Mouse (Mus musculus) liver, embryonic 16.5 days (tissue): ENCODE results near the gene Sntb2. TPM values are rescaled to one million over a fixed set of nuclear protein-coding genes. Genes with fewer than 3 reads are reported as not detected.
A peak's percentile ranks its signal among the peaks of the same experiment; 100 is the strongest.

Experiments used
- ATAC-seq: fragments of 200-750 bp; cut with Nextera tagmentation; 2 replicates; pipeline ENCODE4 v1.8.0; 2017; ENCODE audit warnings: low read depth, mild to moderate bottlenecking, moderate number of reproducible peaks, moderate library complexity
- H3K27ac ChIP-seq: fragments of 300-500 bp; sonication (generic); 2 replicates; pipeline ENCODE4 v1.5.1; 2014; ENCODE audit warnings: mild to moderate bottlenecking, low read length
- H3K27me3 ChIP-seq: fragments of 300-500 bp; sonication (generic); 2 replicates; pipeline ENCODE4 v1.6.1; 2014; ENCODE audit warnings: low read depth, low read length, mixed read lengths; ENCODE audit not compliant: control insufficient read depth, insufficient read depth
- H3K36me3 ChIP-seq: fragments of 300-500 bp; sonication (generic); 2 replicates; pipeline ENCODE4 v1.6.1; 2014; ENCODE audit warnings: mild to moderate bottlenecking; ENCODE audit not compliant: control insufficient read depth, insufficient read depth
- H3K4me1 ChIP-seq: fragments of 300-500 bp; sonication (generic); 2 replicates; pipeline ENCODE4 v1.6.1; 2014; ENCODE audit warnings: low read depth, low read length, mixed read lengths; ENCODE audit not compliant: control insufficient read depth
- H3K4me2 ChIP-seq: fragments of 300-500 bp; sonication (generic); 2 replicates; pipeline ENCODE4 v1.6.1; 2014; ENCODE audit warnings: low read depth, low read length, mixed read lengths
- H3K4me3 ChIP-seq: fragments of 300-500 bp; sonication (generic); 2 replicates; pipeline ENCODE4 v1.5.1; 2014; ENCODE audit warnings: low read depth, mild to moderate bottlenecking, low read length
- H3K9ac ChIP-seq: fragments of 300-500 bp; sonication (generic); 2 replicates; pipeline ENCODE4 v1.6.1; 2014; ENCODE audit warnings: low read depth, low read length
- H3K9me3 ChIP-seq: fragments of 300-500 bp; sonication (generic); replicated peaks from 2 replicates; pipeline ENCODE4 v1.6.1; 2016; ENCODE audit warnings: low read length; ENCODE audit not compliant: control insufficient read depth
- WGBS: fragments of 180-500 bp; shearing (Covaris S2); extraction: QIAGEN DNeasy Blood & Tissue Kit; methylation state at CpG from one replicate; pipeline ENCODE4 v1.1.7; 2014; ENCODE audit not compliant: insufficient replicate concordance; 5-methylcytosine and 5-hydroxymethylcytosine counted together
- polyA plus RNA-seq: library from polyadenylated mRNA; unstranded; fragments of >200 nt; fragmentation: Nextera tagmentation; extraction: Ambion mirVana; gene quantifications from 2 replicates; pipeline ENCODE4 v1.2.1, GENCODE M21; 2015

The Sntb2 gene
- polyA plus RNA-seq, 1 experiment from 2014 or later, result 1.3 TPM

DNA sequence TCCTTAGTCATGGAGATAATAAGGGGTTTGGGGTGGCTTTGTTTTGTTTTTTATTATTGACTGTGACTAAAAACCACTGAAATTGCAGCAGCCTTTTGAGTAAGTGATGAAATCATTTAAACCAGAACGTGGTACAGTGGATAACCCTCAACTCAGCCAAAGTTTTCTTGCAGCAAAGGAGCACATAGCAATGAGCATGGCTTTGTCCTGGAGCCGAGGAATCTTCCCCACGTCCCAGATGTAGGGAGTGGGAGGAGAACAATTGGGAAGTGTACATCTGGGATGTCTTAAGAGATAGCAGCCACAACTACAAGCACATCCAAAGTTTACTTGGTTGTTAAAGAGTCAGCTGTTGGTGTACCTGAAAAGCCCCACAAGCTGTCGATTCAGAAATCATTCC, 61.9 kb downstream of the Sntb2 start:
- no peaks in the 10 kb centered on the region for H3K36me3 ChIP-seq
- H3K9ac ChIP-seq, result no peak overlapping the region
- ATAC-seq, result no peak
- WGBS, result 65% methylated on average over 4 of the region's 4 CpGs
- no peaks in the 10 kb centered on the region for H3K27me3 ChIP-seq
- H3K4me1 ChIP-seq, result no peaks in the 10 kb centered on the region
- no peaks in the 10 kb centered on the region for H3K9me3 ChIP-seq
- no peak overlapping the region for H3K4me3 ChIP-seq
- H3K27ac ChIP-seq, result no peak overlapping the region
- no peak overlapping the region for H3K4me2 ChIP-seq

DNA sequence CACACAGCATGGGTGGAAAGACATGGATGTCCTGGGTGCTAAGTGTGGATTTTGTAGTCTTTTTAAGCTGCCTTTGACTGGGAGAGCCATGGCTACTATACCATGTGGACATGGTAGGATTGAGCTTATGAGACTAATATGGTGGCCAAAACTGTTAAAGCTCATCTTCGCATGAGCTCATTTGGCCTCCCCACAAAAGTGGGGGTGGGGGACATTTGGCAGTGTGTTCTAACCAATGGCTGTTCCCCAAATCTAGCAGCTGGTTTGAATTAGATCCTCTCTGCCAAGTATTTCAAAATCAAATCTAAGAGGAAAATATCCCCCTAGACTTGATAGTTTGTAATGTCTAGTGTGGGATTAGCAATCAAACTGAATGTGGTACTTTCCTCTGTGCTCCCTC, 63.5 kb downstream of the Sntb2 start:
- Histone ChIP-seq H3K4me1 (no peaks in the 10 kb centered on the region), H3K36me3 (no peaks in the 10 kb centered on the region), H3K27me3 (no peaks in the 10 kb centered on the region), H3K9me3 (no peaks in the 10 kb centered on the region), H3K4me3 (no peak overlapping the region), H3K4me2 (no peak overlapping the region), H3K27ac (no peak overlapping the region), H3K9ac (no peak overlapping the region)
- 76% methylated on average over 1 of the region's 1 CpGs for WGBS
- no peak for ATAC-seq

DNA sequence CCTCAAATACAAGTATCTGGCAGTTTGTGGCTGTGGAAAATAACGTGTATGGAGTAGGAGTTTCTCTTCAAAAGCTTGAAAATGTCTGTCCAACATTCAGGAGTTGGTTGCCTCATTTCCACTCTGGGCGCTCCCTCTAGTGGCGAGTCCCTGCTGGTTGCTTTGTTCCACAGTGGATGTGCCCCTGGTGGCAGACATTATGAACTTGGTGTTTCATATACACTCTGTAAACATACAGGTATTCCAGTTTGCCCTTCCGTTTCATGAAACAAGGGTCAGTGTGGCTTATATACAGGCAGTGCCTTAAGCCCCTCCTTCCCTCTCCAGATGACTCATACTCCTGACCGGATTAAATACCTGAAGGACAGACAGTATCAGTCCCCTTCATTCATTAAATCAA, 67.0 kb downstream of the Sntb2 start:
- Histone ChIP-seq H3K27me3 (no peaks in the 10 kb centered on the region), H3K9me3 (no peaks in the 10 kb centered on the region), H3K4me2 (no peak overlapping the region), H3K4me1 (no peaks in the 10 kb centered on the region), H3K36me3 (no peaks in the 10 kb centered on the region), H3K9ac (no peak overlapping the region), H3K4me3 (no peak overlapping the region), H3K27ac (no peak overlapping the region)
- WGBS, result 23% methylated on average over 5 of the region's 5 CpGs
- ATAC-seq, result peak; percentile 65

DNA sequence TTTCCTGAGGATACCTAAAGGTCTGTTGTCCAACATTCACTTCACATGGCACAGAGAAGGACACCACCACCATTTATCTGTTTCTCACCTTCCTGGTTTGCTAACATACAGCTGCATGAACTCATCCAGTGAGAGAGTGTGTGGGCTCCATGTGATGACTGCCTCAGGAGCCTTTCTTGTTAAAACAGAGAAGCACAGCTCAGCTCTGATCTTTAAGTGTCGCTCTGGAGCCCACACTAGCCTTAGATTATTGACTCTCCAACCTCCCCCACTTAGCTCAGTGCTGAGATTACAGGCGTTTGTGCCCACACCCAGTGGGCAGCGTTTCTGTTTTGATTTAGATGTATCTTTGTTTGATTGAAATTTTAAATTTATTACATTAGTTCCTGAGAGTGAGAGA, 72.2 kb downstream of the Sntb2 start:
- 60% methylated on average over 3 of the region's 3 CpGs for WGBS
- H3K9ac ChIP-seq, result no peak overlapping the region
- H3K4me2 ChIP-seq, result no peak overlapping the region
- no peak overlapping the region for H3K4me3 ChIP-seq
- no peaks in the 10 kb centered on the region for H3K9me3 ChIP-seq
- ATAC-seq, result no peak
- H3K27me3 ChIP-seq, result no peaks in the 10 kb centered on the region
- no peaks in the 10 kb centered on the region for H3K36me3 ChIP-seq
- no peaks in the 10 kb centered on the region for H3K4me1 ChIP-seq
- no peak overlapping the region for H3K27ac ChIP-seq

DNA sequence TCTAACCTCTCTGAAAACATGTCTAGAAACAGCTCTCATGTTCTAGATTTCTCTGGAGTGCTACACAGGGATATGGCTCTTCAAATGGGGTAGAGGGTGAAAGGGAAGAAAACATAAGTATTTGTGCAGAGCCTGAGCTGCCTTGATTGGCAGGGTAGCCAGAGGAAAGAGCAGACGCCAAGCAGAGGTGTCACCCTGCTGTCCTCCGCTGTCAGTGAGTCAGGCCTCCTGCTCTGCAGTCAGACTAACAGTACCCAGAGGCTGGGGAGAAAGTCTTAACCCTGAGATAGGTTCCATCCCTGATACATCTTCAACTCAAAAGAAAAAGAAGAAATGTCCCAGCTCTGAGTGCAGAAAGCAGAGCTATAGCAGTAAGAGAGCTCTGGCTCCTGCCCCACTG, 77.1 kb downstream of the Sntb2 start:
- H3K4me3 ChIP-seq, result no peak overlapping the region
- no peak for ATAC-seq
- H3K27me3 ChIP-seq, result no peaks in the 10 kb centered on the region
- H3K9ac ChIP-seq, result no peak overlapping the region
- no peak overlapping the region for H3K27ac ChIP-seq
- H3K4me1 ChIP-seq, result no peaks in the 10 kb centered on the region
- H3K9me3 ChIP-seq, result no peaks in the 10 kb centered on the region
- H3K36me3 ChIP-seq, result no peaks in the 10 kb centered on the region
- no peak overlapping the region for H3K4me2 ChIP-seq
- WGBS, result 74% methylated on average over 2 of the region's 2 CpGs

DNA sequence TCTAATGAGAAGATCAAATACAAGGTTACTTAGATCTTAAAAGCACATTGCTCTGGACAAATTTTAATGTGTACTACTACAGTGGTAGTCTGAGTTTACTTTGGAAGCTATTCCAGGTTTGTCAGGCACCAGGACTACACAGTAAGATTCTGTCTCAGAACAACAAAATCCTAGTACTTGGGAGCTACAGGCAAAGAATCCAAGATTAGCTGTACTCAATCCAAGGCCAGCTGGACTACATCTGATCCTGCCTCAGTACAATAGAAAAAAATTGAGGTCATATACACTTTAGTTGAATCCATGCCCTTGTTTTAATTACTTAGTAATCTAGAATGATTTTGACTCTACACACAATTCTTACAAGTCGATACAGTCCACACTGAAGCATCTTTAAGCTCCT, 79.4 kb downstream of the Sntb2 start:
- Histone ChIP-seq H3K9ac (no peak overlapping the region), H3K4me3 (no peak overlapping the region), H3K27me3 (no peaks in the 10 kb centered on the region), H3K9me3 (no peaks in the 10 kb centered on the region), H3K27ac (no peak overlapping the region), H3K36me3 (no peaks in the 10 kb centered on the region), H3K4me2 (no peak overlapping the region), H3K4me1 (no peaks in the 10 kb centered on the region)
- WGBS, result 78% methylated on average over 1 of the region's 1 CpGs
- ATAC-seq, result no peak

DNA sequence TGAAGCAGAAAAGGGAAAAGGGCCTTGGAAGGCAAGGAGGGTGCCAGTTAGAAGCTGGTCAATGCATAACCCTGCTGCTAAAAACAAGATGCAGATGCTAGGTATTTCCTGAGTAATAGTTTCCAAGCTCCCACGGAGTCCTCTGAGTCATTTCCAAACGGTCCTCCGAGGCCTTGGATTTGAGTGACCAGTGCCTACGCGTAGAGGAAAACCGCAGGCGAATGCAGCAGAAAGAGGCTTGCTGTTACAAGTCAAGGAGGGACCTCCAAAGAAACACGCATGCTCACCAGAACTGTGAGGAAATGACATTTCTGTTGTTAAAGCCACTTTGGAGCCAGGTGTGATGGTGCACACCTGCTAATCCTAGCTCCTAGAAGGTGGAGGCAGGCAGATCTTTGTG, 87.9 kb downstream of the Sntb2 start:
- no peak for ATAC-seq

DNA sequence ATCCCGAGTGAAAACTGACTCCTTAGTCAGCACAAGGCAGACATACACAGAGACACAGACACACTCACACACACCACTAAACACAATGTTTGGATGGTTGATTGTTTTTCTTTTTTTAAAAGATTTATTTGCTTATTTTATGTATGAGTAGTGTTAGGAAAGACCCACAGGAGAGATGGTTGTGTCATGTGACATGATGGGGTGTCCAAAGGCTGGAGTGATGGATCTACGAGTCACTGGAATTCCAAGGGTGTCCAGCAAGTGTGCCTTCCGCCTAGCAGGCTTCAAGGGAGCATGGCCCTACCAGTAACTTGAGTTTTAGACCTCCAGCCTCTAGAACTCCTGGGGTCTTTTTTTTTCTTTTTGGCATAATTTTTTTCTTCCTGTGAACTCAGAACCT, 93.8 kb downstream of the Sntb2 start:
- ATAC-seq, result no peak
- Histone ChIP-seq H3K4me2 (no peak overlapping the region), H3K4me3 (no peak overlapping the region), H3K36me3 (no peaks in the 10 kb centered on the region), H3K4me1 (peaks cover 14% of the 10 kb centered on the region), H3K27me3 (no peaks in the 10 kb centered on the region), H3K9me3 (no peaks in the 10 kb centered on the region), H3K9ac (no peak overlapping the region), H3K27ac (no peak overlapping the region)
- WGBS, result 62% methylated on average over 3 of the region's 3 CpGs

More for the DNA sequence above, 87.9 kb downstream of the Sntb2 start:
- Histone ChIP-seq H3K27ac (no peak overlapping the region), H3K4me3 (no peak overlapping the region), H3K9me3 (no peaks in the 10 kb centered on the region), H3K36me3 (no peaks in the 10 kb centered on the region), H3K9ac (no peak overlapping the region), H3K4me2 (no peak overlapping the region), H3K4me1 (no peaks in the 10 kb centered on the region), H3K27me3 (no peaks in the 10 kb centered on the region)
- 76% methylated on average over 8 of the region's 8 CpGs for WGBS

DNA sequence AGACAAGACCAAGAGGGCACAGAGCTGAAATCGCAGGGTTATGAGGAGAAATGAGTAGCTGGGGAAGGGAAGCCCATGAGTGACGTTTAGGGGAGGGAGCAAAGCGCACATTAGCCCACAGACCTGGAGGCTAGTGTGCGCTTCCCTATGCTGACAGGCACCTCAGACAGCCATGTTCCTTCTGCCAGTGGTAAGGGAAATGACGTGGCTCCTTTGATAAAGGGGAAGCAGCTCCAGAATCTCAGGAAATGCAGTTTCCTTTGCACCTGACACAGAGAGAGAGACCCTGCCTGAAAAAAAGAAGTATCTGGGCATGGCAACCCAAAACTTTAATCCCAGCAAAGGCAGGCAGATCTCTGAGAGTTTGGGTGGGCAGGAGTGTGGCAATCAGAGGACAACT, 94.5 kb downstream of the Sntb2 start:
- H3K27ac ChIP-seq, result peak overlapping the region; percentile 48
- WGBS, result 49% methylated on average over 5 of the region's 5 CpGs

More for the DNA sequence above, 94.5 kb downstream of the Sntb2 start:
- Histone ChIP-seq H3K4me2 (no peak overlapping the region), H3K4me1 (peaks cover 14% of the 10 kb centered on the region), H3K9ac (no peak overlapping the region), H3K4me3 (no peak overlapping the region), H3K9me3 (no peaks in the 10 kb centered on the region), H3K36me3 (no peaks in the 10 kb centered on the region), H3K27me3 (no peaks in the 10 kb centered on the region)
- no peak for ATAC-seq
